Comparison of ENCODE assay signal across 8 mouse cellular contexts in genomic region chr5:115373441-115374203, GRCm38 (mm10). TPM values are rescaled to one million over a fixed set of nuclear protein-coding genes. Genes with fewer than 3 reads are reported as not detected.
DNase-seq lines count a peak whose midpoint lies in the region; ATAC-seq and TF ChIP-seq lines count a peak whose summit lies in the region.

No protein-coding gene starts in this region.

- peak overlapping the region; percentile 67 for H3K9ac ChIP-seq in limb, embryonic 13.5 days

- no peak for ATAC-seq in limb, embryonic 13.5 days (ENCODE audit: low FRiP score, low read depth)

- H3K27me3 ChIP-seq in forebrain, embryonic 10.5 days (ENCODE audit: poor library complexity, severe bottlenecking) = 0 out of 2 replicates have a peak, but pooled peaks cover 4% of the 10 kb centered on the region
- H3K27me3 ChIP-seq in limb, embryonic 13.5 days = no peaks in the 10 kb centered on the region

- peak overlapping the region; percentile 43 for H3K4me3 ChIP-seq in forebrain, embryonic 10.5 days
- H3K4me3 ChIP-seq in limb, embryonic 13.5 days = peak overlapping the region; percentile 35
- no peak overlapping the region for H3K4me3 ChIP-seq in gastrocnemius, adult 2 months

- intact Hi-C loops in left cerebral cortex, postnatal 4 days (cut with DNase I) = no loop called here
- intact Hi-C loops in gastrocnemius, adult 2 months (cut with DNase I) = no loop called here

- H3K4me1 ChIP-seq in forebrain, embryonic 10.5 days = peaks cover 54% of the 10 kb centered on the region
- H3K4me1 ChIP-seq in limb, embryonic 13.5 days = peaks cover 9% of the 10 kb centered on the region

- H3K36me3 ChIP-seq in forebrain, embryonic 10.5 days (replicated peaks) = no peaks in the 10 kb centered on the region
- no peaks in the 10 kb centered on the region for H3K36me3 ChIP-seq in limb, embryonic 13.5 days

- H3K9me3 ChIP-seq in forebrain, embryonic 10.5 days = 0 out of 2 replicates have a peak, but pooled peaks cover 3% of the 10 kb centered on the region
- no peaks in the 10 kb centered on the region for H3K9me3 ChIP-seq in limb, embryonic 13.5 days

- H3K27ac ChIP-seq in forebrain, embryonic 10.5 days = peak overlapping the region; percentile 91
- no peak overlapping the region for H3K27ac ChIP-seq in limb, embryonic 13.5 days
- H3K27ac ChIP-seq in gastrocnemius, adult 2 months = no peak overlapping the region

- TF ChIP-seq CTCF in gastrocnemius, adult 2 months (IDR thresholded peaks at IDR 0.05) = no peak

- DNase-seq in left cerebral cortex, postnatal 4 days = peak; percentile 13
- no peak for DNase-seq in left cerebral cortex, adult 18-20 months (ENCODE audit: low spot score in 2 of 2)
- peak; percentile 91 for DNase-seq in forebrain, embryonic 10.5 days (ENCODE audit: extremely low spot score, low spot score)
- DNase-seq in right cerebral cortex, postnatal 4 days = peak; percentile 44
- DNase-seq in urinary bladder, postnatal 14 days (ENCODE audit: low spot score) = no peak
- DNase-seq in gastrocnemius, adult 2 months = no peak
- no peak for DNase-seq in ovary, adult 18-20 months (ENCODE audit: low spot score)

- peak overlapping the region; percentile 68 for H3K4me2 ChIP-seq in limb, embryonic 13.5 days (replicated peaks)

- 10% methylated on average over 26 of the region's 26 CpGs for WGBS in forebrain, embryonic 10.5 days
- WGBS in limb, embryonic 13.5 days = 25% methylated on average over 26 of the region's 26 CpGs

RNA-seq across cellular contexts. Expression of gene Cox6a1, which starts 24.8 kb away (rescaled TPM):
- total RNA-seq in left cerebral cortex, postnatal 4 days (2021) = 100 to 1,000 TPM; 489 to 518 TPM
- 100 to 1,000 TPM; 721 to 781 TPM for total RNA-seq in left cerebral cortex, adult 18-20 months (2021)
- polyA plus RNA-seq in forebrain, embryonic 10.5 days (2016; fragmentation: Nextera tagmentation; extraction: Ambion mirVana) = 754 and 787 TPM in 2 replicates
- polyA plus RNA-seq in limb, embryonic 13.5 days (2015; fragmentation: Nextera tagmentation; extraction: Ambion mirVana) = 677 and 710 TPM in 2 replicates
- total RNA-seq in gastrocnemius, adult 2 months (2021) = 10 to 100 TPM; 38.7 to 60.9 TPM

RNA-seq across cellular contexts. Expression of gene Triap1, which starts 32.6 kb away (rescaled TPM):
- total RNA-seq in left cerebral cortex, postnatal 4 days (2021) = 10 to 100 TPM; 30.3 to 30.5 TPM
- total RNA-seq in left cerebral cortex, adult 18-20 months (2021) = 10 to 100 TPM; 26.4 to 27.9 TPM
- polyA plus RNA-seq in forebrain, embryonic 10.5 days (2016; fragmentation: Nextera tagmentation; extraction: Ambion mirVana) = 56.6 and 57.7 TPM in 2 replicates
- 58.8 and 62.1 TPM in 2 replicates for polyA plus RNA-seq in limb, embryonic 13.5 days (2015; fragmentation: Nextera tagmentation; extraction: Ambion mirVana)
- 10 to 100 TPM; 19.1 to 20.3 TPM for total RNA-seq in gastrocnemius, adult 2 months (2021)

RNA-seq across cellular contexts. Expression of gene Gatc, which starts 32.6 kb away (rescaled TPM):
- 10 to 100 TPM; 29.6 to 29.7 TPM for total RNA-seq in left cerebral cortex, postnatal 4 days (2021)
- total RNA-seq in left cerebral cortex, adult 18-20 months (2021) = 10 to 100 TPM; 18.4 to 20.5 TPM
- 37.6 and 40.2 TPM in 2 replicates for polyA plus RNA-seq in forebrain, embryonic 10.5 days (2016; fragmentation: Nextera tagmentation; extraction: Ambion mirVana)
- polyA plus RNA-seq in limb, embryonic 13.5 days (2015; fragmentation: Nextera tagmentation; extraction: Ambion mirVana) = 25.7 and 28.3 TPM in 2 replicates
- total RNA-seq in gastrocnemius, adult 2 months (2021) = 10 to 100 TPM; 22.2 to 28.0 TPM

RNA-seq across cellular contexts. Expression of gene Srsf9, which starts 46.6 kb away (rescaled TPM):
- total RNA-seq in left cerebral cortex, postnatal 4 days (2021) = 10 to 100 TPM; 58.7 to 59.4 TPM
- 10 to 100 TPM; 62.9 to 72.1 TPM for total RNA-seq in left cerebral cortex, adult 18-20 months (2021)
- 399 and 417 TPM in 2 replicates for polyA plus RNA-seq in forebrain, embryonic 10.5 days (2016; fragmentation: Nextera tagmentation; extraction: Ambion mirVana)
- 314 and 331 TPM in 2 replicates for polyA plus RNA-seq in limb, embryonic 13.5 days (2015; fragmentation: Nextera tagmentation; extraction: Ambion mirVana)
- total RNA-seq in gastrocnemius, adult 2 months (2021) = 10 to 100 TPM in 1 of 2 experiments, 1 to 10 TPM in 1; 9.3 to 12.1 TPM

RNA-seq across cellular contexts. Expression of gene Msi1, which starts 55.8 kb away (rescaled TPM):
- total RNA-seq in left cerebral cortex, postnatal 4 days (2021) = 100 to 1,000 TPM; 110 to 114 TPM
- total RNA-seq in left cerebral cortex, adult 18-20 months (2021) = 10 to 100 TPM; 48.8 to 49.1 TPM
- polyA plus RNA-seq in forebrain, embryonic 10.5 days (2016; fragmentation: Nextera tagmentation; extraction: Ambion mirVana) = 142 and 158 TPM in 2 replicates
- polyA plus RNA-seq in limb, embryonic 13.5 days (2015; fragmentation: Nextera tagmentation; extraction: Ambion mirVana) = 18.2 and 18.4 TPM in 2 replicates
- under 1 TPM in 1 of 2 experiments, not detected in 1; 0.61 TPM for total RNA-seq in gastrocnemius, adult 2 months (2021)

Comparison
In these comparisons a context has a peak if more than half of its experiments do, and no peak if none do; other contexts are left out.
1. DNase-seq: peak in left cerebral cortex, postnatal 4 days (single experiment), forebrain, embryonic 10.5 days (single experiment) and right cerebral cortex, postnatal 4 days (single experiment); none in left cerebral cortex, adult 18-20 months (0 of 2), urinary bladder, postnatal 14 days (single experiment), gastrocnemius, adult 2 months (single experiment) and ovary, adult 18-20 months (single experiment).
2. RNA of gene Cox6a1, which starts 24.8 kb away (total RNA-seq): 721 to 781 TPM in left cerebral cortex, adult 18-20 months and 489 to 518 TPM in left cerebral cortex, postnatal 4 days; 38.7 to 60.9 TPM in gastrocnemius, adult 2 months; every median in the first group is over 4 times any median in the second.